8 mouse cellular contexts compared by ENCODE assay signal in the genomic region with DNA sequence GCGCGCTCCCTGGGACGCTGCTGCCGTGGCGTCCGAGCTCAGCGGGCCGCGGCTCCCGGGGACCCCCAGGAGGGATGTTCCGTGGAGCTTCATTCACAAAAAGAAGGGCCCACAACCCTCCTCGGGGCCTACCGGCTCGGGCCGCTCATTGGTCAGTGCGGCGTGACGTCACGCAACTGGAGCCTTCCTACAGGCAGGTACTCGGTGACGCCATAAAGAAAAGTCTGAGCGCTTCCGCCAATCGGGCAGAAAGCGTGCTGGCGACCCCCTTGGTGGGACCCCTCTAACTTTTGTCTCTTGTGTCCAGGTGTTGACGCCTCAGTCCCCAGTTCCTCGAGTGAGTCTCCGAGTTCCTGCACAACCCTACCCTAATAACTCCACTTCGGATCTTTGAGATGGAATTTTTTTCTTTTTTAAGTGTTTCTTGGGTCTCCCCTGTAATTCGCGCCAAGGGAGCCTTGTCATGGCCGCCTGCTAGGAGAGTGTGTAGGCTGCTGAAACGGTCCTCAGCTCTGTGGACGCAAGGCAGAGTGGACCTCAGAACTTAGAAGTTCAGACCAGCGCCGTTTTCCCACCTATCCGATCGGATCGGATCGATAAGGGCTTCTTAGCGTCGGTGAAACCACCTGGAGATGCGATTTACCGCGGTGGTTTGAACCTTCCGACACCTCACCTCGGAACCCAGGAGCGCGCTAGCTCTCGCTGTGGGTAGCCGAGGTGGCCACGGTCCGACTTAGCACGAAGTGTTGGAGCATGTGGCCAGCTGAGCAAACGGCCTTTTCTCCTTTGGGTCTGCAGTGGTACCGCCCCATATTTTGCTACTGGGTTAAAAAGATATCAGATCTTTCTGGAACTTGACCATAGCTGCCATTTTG. TPM values are rescaled to one million over a fixed set of nuclear protein-coding genes. Genes with fewer than 3 reads are reported as not detected.
A peak's percentile ranks its signal among the peaks of the same experiment; 100 is the strongest.
DNase-seq lines count a peak whose midpoint lies in the region; ATAC-seq and TF ChIP-seq lines count a peak whose summit lies in the region.

A gene (minus strand): TSS at position 412 of the 875 bp plus-strand sequence.

- H3K4me1 ChIP-seq in embryonic facial prominence, embryonic 11.5 days (ENCODE audit: control insufficient read depth, insufficient read depth, low read length) = no peaks in the 10 kb centered on the region
- peaks cover 3% of the 10 kb centered on the region; the same call in 1 of the 2 replicates for H3K4me1 ChIP-seq in heart, embryonic 11.5 days (ENCODE audit: control insufficient read depth, insufficient read depth, low read length)
- no peaks in the 10 kb centered on the region; the same call in 1 of the 2 replicates for H3K4me1 ChIP-seq in kidney, embryonic 14.5 days (ENCODE audit: control insufficient read depth, insufficient read depth, low read length)
- peaks cover 5% of the 10 kb centered on the region for H3K4me1 ChIP-seq in midbrain, postnatal 0 days (ENCODE audit: insufficient read depth, low read length)

- TF ChIP-seq CTCF in midbrain, postnatal 0 days (IDR thresholded peaks at IDR 0.05) = no peak

- peak within 1 kb of the TSS; percentile 76 for H3K9ac ChIP-seq in embryonic facial prominence, embryonic 11.5 days (replicated peaks; ENCODE audit: low read length)
- peak within 1 kb of the TSS; percentile 80 for H3K9ac ChIP-seq in heart, embryonic 11.5 days (ENCODE audit: low read depth, low read length)
- peak within 1 kb of the TSS; percentile 71 for H3K9ac ChIP-seq in kidney, embryonic 14.5 days (ENCODE audit: low read depth, low read length)
- H3K9ac ChIP-seq in midbrain, postnatal 0 days (replicated peaks; ENCODE audit: low read length, poor library complexity, severe bottlenecking) = peak within 1 kb of the TSS; percentile 61

- H3K36me3 ChIP-seq in embryonic facial prominence, embryonic 11.5 days (replicated peaks; ENCODE audit: control insufficient read depth, insufficient read depth, low read depth, low read length) = no peaks in the 10 kb centered on the region
- no peaks in the 10 kb centered on the region for H3K36me3 ChIP-seq in heart, embryonic 11.5 days (ENCODE audit: control insufficient read depth, insufficient read depth, low read length)
- H3K36me3 ChIP-seq in kidney, embryonic 14.5 days (ENCODE audit: control insufficient read depth, insufficient read depth, low read length) = no peaks in the 10 kb centered on the region
- no peaks in the 10 kb centered on the region for H3K36me3 ChIP-seq in midbrain, postnatal 0 days (ENCODE audit: insufficient read depth, low read length)

- ATAC-seq in embryonic facial prominence, embryonic 11.5 days (replicated peaks; ENCODE audit: insufficient number of reproducible peaks, low FRiP score, low TSS enrichment, low read depth) = peak; percentile 96
- ATAC-seq in heart, embryonic 11.5 days (replicated peaks; ENCODE audit: insufficient number of reproducible peaks, low FRiP score, low TSS enrichment) = peak; percentile 93
- ATAC-seq in kidney, embryonic 14.5 days (ENCODE audit: low FRiP score, low TSS enrichment) = peak; percentile 97
- ATAC-seq in midbrain, postnatal 0 days (ENCODE audit: low FRiP score) = peak; percentile 91

- DNase-seq in 3T3-L1 (ENCODE audit: low read depth, low spot score) (peak; percentile 76), liver (peak; percentile 87)
- DNase-seq in adrenal gland, postnatal 25 days = peak; percentile 83
- peak; percentile 97 for DNase-seq in embryonic facial prominence, embryonic 11.5 days (ENCODE audit: low spot score)
- peak; percentile 88 for DNase-seq in midbrain, postnatal 0 days (ENCODE audit: low spot score)
- peak; percentile 52 for DNase-seq in spleen, postnatal 36 days (ENCODE audit: low spot score in 2 of 2)

- H3K27ac ChIP-seq in embryonic facial prominence, embryonic 11.5 days (replicated peaks; ENCODE audit: low read depth, low read length) = no peak within 1 kb of the TSS; the same call in 1 of the 2 replicates
- no peak within 1 kb of the TSS for H3K27ac ChIP-seq in heart, embryonic 11.5 days (ENCODE audit: low read depth, low read length)
- no peak within 1 kb of the TSS for H3K27ac ChIP-seq in kidney, embryonic 14.5 days (ENCODE audit: low read depth, low read length)
- H3K27ac ChIP-seq in midbrain, postnatal 0 days (ENCODE audit: low read depth, low read length) = no peak within 1 kb of the TSS

- peak within 1 kb of the TSS; percentile 96 for H3K4me2 ChIP-seq in embryonic facial prominence, embryonic 11.5 days (ENCODE audit: low read depth, low read length)
- H3K4me2 ChIP-seq in heart, embryonic 11.5 days = peak within 1 kb of the TSS; percentile 100
- peak within 1 kb of the TSS; percentile 99 for H3K4me2 ChIP-seq in kidney, embryonic 14.5 days (replicated peaks; ENCODE audit: low read depth, low read length)
- H3K4me2 ChIP-seq in midbrain, postnatal 0 days (ENCODE audit: low read depth, low read length, poor library complexity, severe bottlenecking) = peak within 1 kb of the TSS; percentile 100

- under 1% methylated on average over 57 of the region's 57 CpGs for WGBS in embryonic facial prominence, embryonic 11.5 days
- WGBS in heart, embryonic 11.5 days (ENCODE audit: insufficient replicate concordance) = under 1% methylated on average over 57 of the region's 57 CpGs
- 1% methylated on average over 57 of the region's 57 CpGs for WGBS in kidney, embryonic 14.5 days
- WGBS in midbrain, postnatal 0 days = 1% methylated on average over 56 of the region's 57 CpGs

- H3K27me3 ChIP-seq in embryonic facial prominence, embryonic 11.5 days (ENCODE audit: control insufficient read depth, insufficient read depth, low read length) = no peaks in the 10 kb centered on the region
- H3K27me3 ChIP-seq in heart, embryonic 11.5 days (ENCODE audit: control insufficient read depth, insufficient read depth, low read length) = no peaks in the 10 kb centered on the region
- H3K27me3 ChIP-seq in kidney, embryonic 14.5 days (ENCODE audit: control insufficient read depth, insufficient read depth, low read length) = no peaks in the 10 kb centered on the region; the same call in 1 of the 2 replicates
- peaks cover 7% of the 10 kb centered on the region for H3K27me3 ChIP-seq in midbrain, postnatal 0 days (ENCODE audit: insufficient read depth, low read length)

- peak within 1 kb of the TSS; percentile 80 for H3K4me3 ChIP-seq in embryonic facial prominence, embryonic 11.5 days (ENCODE audit: low read depth, low read length)
- peak within 1 kb of the TSS; percentile 74 for H3K4me3 ChIP-seq in heart, embryonic 11.5 days (ENCODE audit: low read depth, low read length)
- H3K4me3 ChIP-seq in kidney, embryonic 14.5 days (ENCODE audit: low read length) = peak within 1 kb of the TSS; percentile 80
- peak within 1 kb of the TSS; percentile 75 for H3K4me3 ChIP-seq in midbrain, postnatal 0 days (ENCODE audit: low read depth, low read length)

- H3K9me3 ChIP-seq in embryonic facial prominence, embryonic 11.5 days (replicated peaks; ENCODE audit: control insufficient read depth, low read length) = no peaks in the 10 kb centered on the region
- no peaks in the 10 kb centered on the region for H3K9me3 ChIP-seq in heart, embryonic 11.5 days (replicated peaks; ENCODE audit: control insufficient read depth, low read length)
- H3K9me3 ChIP-seq in kidney, embryonic 14.5 days (ENCODE audit: control insufficient read depth, low read length) = no peaks in the 10 kb centered on the region
- H3K9me3 ChIP-seq in midbrain, postnatal 0 days (ENCODE audit: low read length) = no peaks in the 10 kb centered on the region

RNA-seq across cellular contexts. Expression of the gene that starts here (rescaled TPM):
- 9.7 and 10.2 TPM in 2 replicates for total RNA-seq in adrenal gland, postnatal 25 days (2021)
- 29.5 and 33.6 TPM in 2 replicates for polyA plus RNA-seq in embryonic facial prominence, embryonic 11.5 days (2014; fragmentation: Nextera tagmentation; extraction: Ambion mirVana)
- 21.6 and 29.5 TPM in 2 replicates for polyA plus RNA-seq in heart, embryonic 11.5 days (2014; fragmentation: Nextera tagmentation; extraction: Ambion mirVana)
- 15.4 and 24.8 TPM in 2 replicates for polyA plus RNA-seq in kidney, embryonic 14.5 days (2014; fragmentation: Nextera tagmentation; extraction: Ambion mirVana)
- 4.2 and 4.6 TPM in 2 replicates for total RNA-seq in midbrain, postnatal 0 days (2014; rRNA removed)
- 0.72 and 1.2 TPM in 2 replicates for polyA plus RNA-seq in midbrain, postnatal 0 days (2015; fragmentation: Nextera tagmentation; extraction: Ambion mirVana)
